Mouse (Mus musculus) liver, adult 2 months (tissue): ENCODE measurements at regions not wholly inside any gene's neighbourhood (a gene's known extent, or its start where the extent isn't known, plus 50 kb on each side); places are given as distances from the start of the nearest gene placed in this dataset.
A peak's percentile ranks its signal among the peaks of the same experiment; 100 is the strongest.

Source experiments
- DNase-seq: peaks from one replicate; pipeline ENCODE4 v3.0.0-alpha.2; 2011; ENCODE audit warnings: low read depth, low spot score; ENCODE audit errors: extremely low read depth
- H3K27ac ChIP-seq: fragments of 200-500 bp; replicated peaks from 2 replicates; pipeline ENCODE4 v1.5.1; 2012; ENCODE audit warnings: low read depth, mild to moderate bottlenecking, control low read depth, inconsistent platforms, low read length; ENCODE audit not compliant: insufficient read depth
- H3K27me3 ChIP-seq: fragments of 200-500 bp; 2 replicates; pipeline ENCODE4 v1.6.1; 2012; ENCODE audit warnings: mild to moderate bottlenecking, moderate library complexity, low read length, inconsistent platforms; ENCODE audit not compliant: control insufficient read depth, insufficient read depth
- H3K36me3 ChIP-seq: fragments of 200-500 bp; 2 replicates; pipeline ENCODE4 v1.6.1; 2012; ENCODE audit warnings: low read length, inconsistent platforms; ENCODE audit not compliant: control insufficient read depth, insufficient read depth
- H3K4me1 ChIP-seq: fragments of 200-500 bp; 2 replicates; pipeline ENCODE4 v1.6.1; 2011; ENCODE audit warnings: low read length; ENCODE audit not compliant: control insufficient read depth, insufficient read depth
- H3K4me3 ChIP-seq: fragments of 200-500 bp; 2 replicates; pipeline ENCODE4 v1.5.1; 2011; ENCODE audit warnings: low read depth, mild to moderate bottlenecking, control low read depth, low read length, moderate library complexity; ENCODE audit not compliant: insufficient read depth
- H3K79me2 ChIP-seq: fragments of 200-500 bp; 2 replicates; pipeline ENCODE4 v1.6.1; 2012; ENCODE audit warnings: inconsistent platforms, mild to moderate bottlenecking, low read length, moderate library complexity; ENCODE audit not compliant: control insufficient read depth, insufficient read depth
- H3K9ac ChIP-seq: fragments of 200-500 bp; 2 replicates; pipeline ENCODE4 v1.6.1; 2012; ENCODE audit warnings: low read depth, mild to moderate bottlenecking, control low read depth, inconsistent platforms, low read length
- CTCF ChIP-seq: fragments of 200-500 bp; IDR thresholded peaks from 2 replicates; pipeline ENCODE4 v1.5.1; 2011; ENCODE audit warnings: low read depth, low read length, control low read depth
- POLR2A ChIP-seq: fragments of 200-500 bp; IDR thresholded peaks from 2 replicates; pipeline ENCODE4 v1.6.1; 2011; ENCODE audit warnings: low read length, control low read depth; ENCODE audit not compliant: insufficient read depth; ENCODE audit errors: extremely low read depth
- WGBS: fragments of 180-500 bp; shearing (Covaris S2); methylation state at CpG from one replicate; pipeline ENCODE4 v1.1.7; 2018; 5-methylcytosine and 5-hydroxymethylcytosine counted together

DNA sequence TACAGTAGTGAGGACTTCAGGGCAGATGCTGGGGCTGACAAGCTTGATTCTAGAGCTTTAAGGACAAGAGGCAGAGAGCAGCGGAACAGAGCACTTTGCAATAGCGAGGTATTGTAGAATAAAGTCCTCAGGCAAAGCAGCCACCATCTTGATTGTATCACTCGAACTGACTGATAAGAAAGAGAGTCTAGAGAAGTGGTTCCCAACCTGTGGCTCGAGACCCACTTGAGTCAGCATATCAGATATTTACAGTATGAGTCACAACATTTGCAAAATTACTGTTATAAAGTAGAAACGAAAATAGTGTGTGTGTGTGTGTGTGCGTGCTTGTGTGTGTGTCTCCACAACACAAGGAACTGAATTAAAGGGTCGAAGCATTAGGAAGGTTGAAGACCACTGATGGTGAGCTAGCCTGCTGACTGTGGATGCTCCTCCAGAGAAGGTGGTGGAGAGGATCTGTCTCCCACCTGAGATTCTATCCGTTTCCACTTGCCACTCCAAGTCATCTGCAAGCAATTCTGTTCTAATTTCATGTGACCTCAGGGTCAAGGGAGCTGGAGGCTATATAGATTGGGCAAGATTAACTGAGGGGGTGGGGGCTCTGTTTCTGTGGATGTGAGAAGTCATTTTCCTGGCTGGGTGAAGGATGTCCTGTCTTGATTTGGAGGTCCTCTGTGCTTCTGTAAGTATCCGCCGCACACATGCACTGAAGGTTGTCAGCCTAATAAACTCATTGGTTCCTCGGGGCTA, 115.0 kb downstream of the Phlda1 start:
- Histone ChIP-seq H3K79me2 (no peaks in the 10 kb centered on the region), H3K36me3 (no peaks in the 10 kb centered on the region), H3K4me1 (peaks cover 3% of the 10 kb centered on the region; the same call in 1 of the 2 replicates), H3K27me3 (no peaks in the 10 kb centered on the region), H3K9ac (no peak overlapping the region), H3K27ac (no peak overlapping the region), H3K4me3 (no peak overlapping the region)
- 89% methylated on average over 11 of the region's 11 CpGs for WGBS
- no peak for TF ChIP-seq POLR2A
- TF ChIP-seq CTCF = no peak
- no peak for DNase-seq

DNA sequence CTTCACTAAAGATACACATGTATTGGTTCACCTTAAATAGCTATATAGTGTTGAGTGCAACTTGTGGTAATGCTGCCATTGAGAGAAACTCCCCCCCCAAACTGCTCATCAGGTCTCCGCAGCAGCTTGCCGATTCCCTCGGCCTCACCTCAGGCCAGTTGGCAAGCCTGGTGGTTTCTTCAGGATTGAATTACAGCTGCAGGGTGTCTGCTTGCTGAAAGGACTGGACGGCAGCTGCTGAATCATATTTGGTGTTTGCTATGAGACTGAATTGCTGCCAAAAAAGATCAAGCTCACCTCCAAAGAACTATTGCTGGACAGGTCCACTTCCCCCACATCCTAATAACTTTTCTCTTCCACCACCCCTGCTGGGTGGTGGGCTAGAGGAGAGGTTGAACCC, 116.7 kb downstream of the Phlda1 start:
- Histone ChIP-seq H3K36me3 (no peaks in the 10 kb centered on the region), H3K27me3 (no peaks in the 10 kb centered on the region), H3K4me1 (peaks cover 2% of the 10 kb centered on the region; the same call in 1 of the 2 replicates), H3K79me2 (no peaks in the 10 kb centered on the region), H3K27ac (no peak overlapping the region), H3K4me3 (no peak overlapping the region), H3K9ac (no peak overlapping the region)
- DNase-seq = no peak
- no peak for TF ChIP-seq POLR2A
- TF ChIP-seq CTCF = no peak
- WGBS = 53% methylated on average over 4 of the region's 4 CpGs

DNA sequence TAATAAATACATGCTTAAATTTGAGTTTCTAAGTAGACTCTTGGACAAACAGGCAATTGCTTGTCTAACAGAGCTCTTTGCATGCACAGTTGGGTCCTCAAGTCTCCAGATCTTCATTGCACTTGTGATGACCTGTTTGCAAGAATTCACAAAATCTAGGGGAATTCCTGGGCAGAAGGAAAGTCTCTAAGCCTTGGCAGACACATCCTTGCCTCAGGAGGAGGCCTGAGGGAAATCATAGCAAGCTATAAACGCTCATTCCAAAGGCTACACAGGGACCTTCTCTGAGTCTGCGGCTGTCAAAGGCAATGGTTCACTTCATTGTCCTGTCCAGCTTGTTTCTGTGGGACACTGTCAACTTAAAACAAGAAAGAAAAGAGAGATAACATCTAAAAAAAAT, 117.9 kb downstream of the Phlda1 start:
- H3K27me3 ChIP-seq = no peaks in the 10 kb centered on the region
- 94% methylated on average over 2 of the region's 2 CpGs for WGBS
- H3K79me2 ChIP-seq = no peaks in the 10 kb centered on the region
- no peaks in the 10 kb centered on the region for H3K36me3 ChIP-seq
- no peak overlapping the region for H3K4me3 ChIP-seq
- no peak for DNase-seq
- no peak overlapping the region for H3K9ac ChIP-seq
- H3K4me1 ChIP-seq = peaks cover 2% of the 10 kb centered on the region; the same call in 1 of the 2 replicates
- TF ChIP-seq CTCF (no peak), POLR2A (no peak)
- no peak overlapping the region for H3K27ac ChIP-seq

DNA sequence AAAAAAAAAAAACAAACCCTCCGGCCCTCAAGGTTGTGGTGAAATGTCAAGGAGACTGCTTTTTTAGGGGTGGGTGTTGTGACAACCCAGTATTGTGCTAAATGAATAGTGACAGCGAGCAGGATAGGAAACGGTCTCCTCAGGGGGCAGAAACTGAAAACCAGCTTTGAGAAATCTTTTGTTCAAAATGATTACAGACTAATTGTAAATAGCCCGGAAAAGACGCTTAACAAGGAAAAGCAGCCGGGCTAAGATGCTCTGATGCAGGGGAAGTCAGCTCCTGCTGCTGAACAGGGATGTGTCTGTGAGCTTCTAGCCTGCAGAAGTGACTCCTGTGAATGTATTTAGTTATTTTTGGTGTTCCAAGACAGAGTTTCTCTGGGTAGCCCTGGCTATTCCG, 118.5 kb downstream of the Phlda1 start:
- TF ChIP-seq POLR2A = no peak
- no peak for TF ChIP-seq CTCF
- H3K4me3 ChIP-seq = no peak overlapping the region
- 90% methylated on average over 7 of the region's 7 CpGs for WGBS

DNA sequence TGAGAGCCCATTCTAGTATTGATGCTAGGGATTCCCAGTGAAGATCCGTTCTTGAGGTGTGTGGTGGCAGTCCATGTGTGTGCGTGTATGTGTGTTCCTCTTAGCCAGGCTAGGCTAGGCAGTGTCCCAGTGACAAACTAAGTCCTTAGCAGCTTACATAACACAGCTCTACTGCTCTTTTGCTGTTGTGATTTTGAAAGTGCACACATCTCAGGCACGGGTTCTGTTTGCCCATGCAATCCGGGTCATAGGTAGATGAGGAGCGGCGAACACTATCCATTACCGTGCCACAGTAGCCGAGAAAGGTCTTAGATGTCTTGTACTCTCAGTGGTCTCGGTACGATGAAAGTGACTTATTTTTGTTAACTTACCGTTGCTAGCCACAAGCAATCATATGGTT, 119.5 kb downstream of the Phlda1 start:
- H3K27me3 ChIP-seq = no peaks in the 10 kb centered on the region
- no peaks in the 10 kb centered on the region for H3K36me3 ChIP-seq
- H3K27ac ChIP-seq = peak overlapping the region; percentile 80
- H3K9ac ChIP-seq = peak overlapping the region; percentile 48
- peak; percentile 89 for DNase-seq
- no peaks in the 10 kb centered on the region for H3K79me2 ChIP-seq
- TF ChIP-seq POLR2A (no peak), CTCF (no peak)
- 38% methylated on average over 11 of the region's 11 CpGs for WGBS
- H3K4me3 ChIP-seq = no peak overlapping the region
- H3K4me1 ChIP-seq = peaks cover 2% of the 10 kb centered on the region; the same call in 1 of the 2 replicates

More for the DNA sequence above, 118.5 kb downstream of the Phlda1 start:
- DNase-seq = no peak
- H3K36me3 ChIP-seq = no peaks in the 10 kb centered on the region
- no peaks in the 10 kb centered on the region for H3K27me3 ChIP-seq
- no peak overlapping the region for H3K9ac ChIP-seq
- H3K79me2 ChIP-seq = no peaks in the 10 kb centered on the region
- no peak overlapping the region for H3K27ac ChIP-seq
- H3K4me1 ChIP-seq = peaks cover 2% of the 10 kb centered on the region; the same call in 1 of the 2 replicates

DNA sequence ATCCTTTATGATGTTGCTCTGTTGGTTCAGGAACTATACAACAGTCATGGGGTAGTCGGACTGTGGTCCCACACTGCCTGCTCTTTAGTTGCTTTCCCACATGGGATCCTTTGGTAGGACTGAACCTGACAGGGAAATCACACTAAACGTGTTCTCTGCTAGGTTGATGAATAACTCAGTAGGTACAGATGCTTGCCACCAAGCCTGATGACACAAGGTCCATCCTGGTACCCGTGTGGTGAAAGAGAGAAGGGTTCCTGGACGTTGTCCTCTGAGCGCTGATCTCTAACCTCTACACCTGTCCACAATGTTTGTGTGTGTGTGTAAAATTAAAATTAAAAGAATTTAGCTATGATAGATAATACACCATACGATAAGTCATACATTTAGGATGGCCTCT, 119.9 kb downstream of the Phlda1 start:
- Histone ChIP-seq H3K4me1 (peaks cover 2% of the 10 kb centered on the region; the same call in 1 of the 2 replicates), H3K27me3 (no peaks in the 10 kb centered on the region), H3K27ac (peak overlapping the region; percentile 80), H3K36me3 (no peaks in the 10 kb centered on the region), H3K4me3 (no peak overlapping the region), H3K79me2 (no peaks in the 10 kb centered on the region), H3K9ac (peak overlapping the region; percentile 48)
- DNase-seq = peak; percentile 97
- TF ChIP-seq CTCF (no peak), POLR2A (no peak)
- 28% methylated on average over 6 of the region's 6 CpGs for WGBS
